23 mouse cellular contexts compared by ENCODE assay signal in the genomic region with DNA sequence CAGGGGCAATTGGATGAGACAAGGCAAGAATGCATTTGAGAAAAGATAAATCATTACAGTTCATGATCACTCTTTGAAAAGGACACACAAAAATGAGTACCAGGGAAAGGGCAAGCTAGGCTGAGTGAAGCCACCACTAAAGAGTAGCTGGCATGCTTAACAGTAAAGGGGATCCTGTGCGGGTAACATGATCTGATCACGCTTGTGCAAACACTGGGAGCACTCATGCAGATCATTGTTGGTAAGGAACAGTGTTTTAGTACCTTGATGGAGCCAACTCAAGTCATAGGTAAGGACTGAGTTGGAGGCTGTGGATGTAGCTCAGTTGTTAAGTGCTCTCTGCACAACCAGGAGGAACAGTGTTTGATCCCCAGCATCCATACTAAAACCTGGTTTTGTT.
DNase-seq lines count a peak whose midpoint lies in the region; ATAC-seq lines count a peak whose summit lies in the region.
"Had no signal": no experiment of that assay in that cellular context is flagged by ENCODE, and none has a peak within 500 bp of the region (broad histone marks: within the 10 kb centered on the region; RNA-seq: fewer than 3 reads in every experiment).

No protein-coding gene starts in this region.

- no peak overlapping the region for H3K4me3 ChIP-seq in heart, embryonic 15.5 days
- H3K4me3 ChIP-seq in kidney, embryonic 15.5 days (replicated peaks): no peak overlapping the region
- no peak overlapping the region for H3K4me3 ChIP-seq in embryonic facial prominence, embryonic 14.5 days (ENCODE audit: low read depth, low read length)
- H3K4me3 ChIP-seq: embryonic facial prominence, embryonic 15.5 days; gastrocnemius, adult 2 months; heart, embryonic 10.5 days; hindbrain, embryonic 13.5 days; intestine, embryonic 15.5 days had no signal

- H3K4me1 ChIP-seq in heart, embryonic 15.5 days (replicated peaks): peaks cover 11% of the 10 kb centered on the region
- 0 out of 2 replicates have a peak, but pooled peaks cover 5% of the 10 kb centered on the region for H3K4me1 ChIP-seq in kidney, embryonic 15.5 days
- peaks cover 6% of the 10 kb centered on the region; the same call in 1 of the 2 replicates for H3K4me1 ChIP-seq in embryonic facial prominence, embryonic 14.5 days (ENCODE audit: control insufficient read depth, insufficient read depth, low read length)
- H3K4me1 ChIP-seq: heart, embryonic 10.5 days; hindbrain, embryonic 13.5 days; intestine, embryonic 15.5 days had no signal

- no peaks in the 10 kb centered on the region for H3K36me3 ChIP-seq in heart, embryonic 15.5 days
- H3K36me3 ChIP-seq in kidney, embryonic 15.5 days: no peaks in the 10 kb centered on the region
- no peaks in the 10 kb centered on the region for H3K36me3 ChIP-seq in embryonic facial prominence, embryonic 14.5 days (ENCODE audit: control insufficient read depth, insufficient read depth, low read length)
- H3K36me3 ChIP-seq: embryonic facial prominence, embryonic 15.5 days; heart, embryonic 10.5 days; hindbrain, embryonic 13.5 days; intestine, embryonic 15.5 days had no signal

- intact Hi-C loops in heart, postnatal 14 days (cut with DNase I): no loop called here

- ATAC-seq in heart, embryonic 15.5 days (replicated peaks; ENCODE audit: insufficient number of reproducible peaks, insufficient read depth, low FRiP score, low read depth): no peak
- peak; percentile 80; the same call in 1 of the 2 replicates for ATAC-seq in kidney, embryonic 15.5 days (replicated peaks; ENCODE audit: low FRiP score)
- peak; percentile 79 for ATAC-seq in embryonic facial prominence, embryonic 14.5 days (ENCODE audit: low read depth)
- ATAC-seq: activated CD4-positive, CD25-positive, alpha-beta regulatory T cell, adult 4 months; forebrain, embryonic 14.5 days; forebrain, postnatal 0 days; hindbrain, embryonic 16.5 days; intestine, embryonic 15.5 days had no signal

- H3K9ac ChIP-seq in heart, embryonic 15.5 days: no peak overlapping the region
- no peak overlapping the region for H3K9ac ChIP-seq in kidney, embryonic 15.5 days
- no peak overlapping the region for H3K9ac ChIP-seq in embryonic facial prominence, embryonic 14.5 days (ENCODE audit: low read depth, low read length)
- H3K9ac ChIP-seq: embryonic facial prominence, embryonic 15.5 days; forebrain, postnatal 0 days; hindbrain, embryonic 13.5 days; intestine, embryonic 15.5 days had no signal

- peak overlapping the region; percentile 27; the same call in 1 of the 2 replicates for H3K27ac ChIP-seq in heart, embryonic 15.5 days
- H3K27ac ChIP-seq in kidney, embryonic 15.5 days: no peak overlapping the region
- no peak overlapping the region for H3K27ac ChIP-seq in embryonic facial prominence, embryonic 14.5 days (replicated peaks; ENCODE audit: low read depth, low read length)
- H3K27ac ChIP-seq: embryonic facial prominence, embryonic 15.5 days; gastrocnemius, adult 2 months; heart, embryonic 10.5 days; hindbrain, embryonic 13.5 days; intestine, embryonic 15.5 days had no signal

- WGBS in heart, embryonic 15.5 days: 81% methylated on average over 2 of the region's 2 CpGs
- WGBS in kidney, embryonic 15.5 days: 47% methylated on average over 2 of the region's 2 CpGs
- 73% methylated on average over 2 of the region's 2 CpGs for WGBS in embryonic facial prominence, embryonic 14.5 days

- H3K4me2 ChIP-seq in heart, embryonic 15.5 days: no peak overlapping the region
- H3K4me2 ChIP-seq in kidney, embryonic 15.5 days: no peak overlapping the region
- H3K4me2 ChIP-seq in embryonic facial prominence, embryonic 14.5 days (ENCODE audit: low read depth, low read length): no peak overlapping the region
- H3K4me2 ChIP-seq: embryonic facial prominence, embryonic 15.5 days; hindbrain, embryonic 13.5 days; intestine, embryonic 15.5 days had no signal

- DNase-seq in adrenal gland, adult 2 months: peak; percentile 16
- no peak for DNase-seq in adrenal gland, postnatal 4 days (ENCODE audit: low spot score in 2 of 2)
- no peak for DNase-seq in heart, postnatal 14 days
- DNase-seq in kidney, postnatal 4 days: no peak
- peak; percentile 22 for DNase-seq in embryonic facial prominence, embryonic 14.5 days (ENCODE audit: low spot score)
- DNase-seq: adrenal gland, postnatal 10 days; cerebellum, adult 11 months; cerebellum, adult 2 months; cerebellum, adult 9-11 months; cerebellum, postnatal 25 days; forebrain, postnatal 0 days; gastrocnemius, adult 2 months; gastrocnemius, postnatal 14 days; heart, adult 11 months had no signal

- H3K9me3 ChIP-seq in heart, embryonic 15.5 days (replicated peaks): no peaks in the 10 kb centered on the region
- no peaks in the 10 kb centered on the region for H3K9me3 ChIP-seq in kidney, embryonic 15.5 days (replicated peaks)
- no peaks in the 10 kb centered on the region for H3K9me3 ChIP-seq in embryonic facial prominence, embryonic 14.5 days (ENCODE audit: control insufficient read depth, low read length)
- H3K9me3 ChIP-seq: embryonic facial prominence, embryonic 15.5 days; heart, embryonic 10.5 days; hindbrain, embryonic 13.5 days; intestine, embryonic 15.5 days had no signal

- no peaks in the 10 kb centered on the region for H3K27me3 ChIP-seq in heart, embryonic 15.5 days
- no peaks in the 10 kb centered on the region for H3K27me3 ChIP-seq in kidney, embryonic 15.5 days
- no peaks in the 10 kb centered on the region for H3K27me3 ChIP-seq in embryonic facial prominence, embryonic 14.5 days (replicated peaks; ENCODE audit: control insufficient read depth, insufficient read depth, low read length)
- H3K27me3 ChIP-seq: embryonic facial prominence, embryonic 15.5 days; hindbrain, embryonic 13.5 days; intestine, embryonic 15.5 days had no signal

Comparison
In these comparisons a context has a peak if more than half of its experiments do, and no peak if none do; other contexts are left out.
1. DNase-seq: peak in adrenal gland, adult 2 months (single experiment) and embryonic facial prominence, embryonic 14.5 days (single experiment); none in adrenal gland, postnatal 4 days (0 of 2), heart, postnatal 14 days (0 of 2) and kidney, postnatal 4 days (0 of 2).